Mouse (Mus musculus) inflammation-experienced regulatory T-cells, adult 16 weeks (primary cell): Measurements from ENCODE around the gene Nploc4. TPM values are rescaled to one million over a fixed set of nuclear protein-coding genes. Genes with fewer than 3 reads are reported as not detected.

Source experiments
- polyA plus RNA-seq: library from polyadenylated mRNA; unstranded; fragments of 100-300 nt; shearing (Covaris generic); gene quantifications from one replicate; pipeline ENCODE4 v1.2.1, GENCODE M21; 2017

Nploc4 gene
- polyA plus RNA-seq: 13.7 TPM

DNA sequence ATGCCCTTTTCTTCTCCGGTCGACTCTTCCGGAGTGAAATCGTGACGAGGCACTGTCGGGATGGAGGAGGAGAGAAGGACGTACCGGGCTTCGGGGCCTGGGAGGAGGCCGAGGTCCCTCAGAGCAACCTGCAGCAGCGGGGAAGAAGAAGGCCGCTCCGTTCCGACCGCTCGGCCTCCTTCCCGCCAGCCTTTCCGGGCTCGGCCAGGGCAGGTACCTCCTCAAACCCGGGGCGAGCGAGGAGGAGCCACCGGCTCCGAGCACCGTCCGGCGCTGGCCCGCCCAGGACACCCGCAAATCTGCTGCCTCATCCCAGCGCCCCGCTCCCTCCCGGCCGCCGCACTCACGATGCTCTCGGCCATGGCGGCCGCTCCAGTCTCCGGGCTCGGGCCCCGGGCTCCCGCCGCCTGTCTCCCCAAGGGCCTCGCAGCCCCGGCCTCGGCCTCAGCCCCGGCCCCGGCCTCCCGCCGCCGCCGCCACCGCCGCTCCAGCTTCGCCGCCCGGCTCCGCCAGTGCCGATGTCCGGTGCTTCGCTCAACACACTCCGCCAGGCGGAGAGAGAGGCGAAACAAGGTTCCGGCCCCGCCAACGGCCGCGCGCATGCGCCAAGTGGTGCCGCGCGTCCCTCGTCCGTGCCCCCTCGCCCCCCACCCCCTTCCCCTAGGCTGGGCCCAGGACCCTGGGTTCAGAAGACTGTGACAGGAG, at the start of gene Nploc4:
TSS of gene Nploc4 (minus strand) at position 557 of the 705 bp plus-strand sequence.

DNA sequence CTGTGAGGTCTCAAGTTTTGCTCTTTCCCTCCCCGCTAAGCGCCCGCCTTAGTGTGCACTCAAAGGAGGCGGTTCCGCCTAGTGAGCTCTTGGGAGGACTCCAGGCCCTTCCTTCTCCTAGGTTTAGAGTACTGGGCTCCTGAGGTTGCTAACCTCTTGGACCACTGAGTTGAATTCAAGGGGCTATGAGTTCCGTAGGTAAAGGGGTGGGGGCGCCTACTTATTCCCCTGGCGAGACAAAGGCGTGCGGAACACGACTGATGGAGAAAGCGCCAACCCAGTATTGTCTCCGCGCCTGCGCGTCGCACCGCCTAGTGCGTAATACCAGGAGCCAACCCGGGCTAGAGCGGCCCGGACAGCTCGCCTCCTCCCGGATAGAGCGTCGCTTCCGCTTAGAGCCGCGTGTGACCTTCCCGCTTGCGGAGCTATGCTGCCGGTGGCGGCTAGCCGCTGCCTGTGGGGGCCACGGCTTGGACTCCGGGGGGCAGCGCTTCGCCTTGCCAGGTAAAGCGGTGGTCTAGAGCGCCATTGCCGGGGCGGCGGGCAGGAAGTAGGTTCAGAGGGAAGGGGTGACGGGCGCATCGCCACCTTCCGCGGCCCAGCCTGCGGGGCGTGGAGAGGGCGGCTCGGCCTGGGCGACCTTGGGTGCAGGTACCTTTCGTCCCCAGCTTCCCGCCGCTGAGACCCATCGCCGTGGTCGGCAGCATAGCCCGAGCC, 46.9 kb upstream of the Nploc4 start, which contains the start of gene Mrpl12:
TSS of gene Mrpl12 (plus strand) at position 349 of the 717 bp plus-strand sequence.

DNA sequence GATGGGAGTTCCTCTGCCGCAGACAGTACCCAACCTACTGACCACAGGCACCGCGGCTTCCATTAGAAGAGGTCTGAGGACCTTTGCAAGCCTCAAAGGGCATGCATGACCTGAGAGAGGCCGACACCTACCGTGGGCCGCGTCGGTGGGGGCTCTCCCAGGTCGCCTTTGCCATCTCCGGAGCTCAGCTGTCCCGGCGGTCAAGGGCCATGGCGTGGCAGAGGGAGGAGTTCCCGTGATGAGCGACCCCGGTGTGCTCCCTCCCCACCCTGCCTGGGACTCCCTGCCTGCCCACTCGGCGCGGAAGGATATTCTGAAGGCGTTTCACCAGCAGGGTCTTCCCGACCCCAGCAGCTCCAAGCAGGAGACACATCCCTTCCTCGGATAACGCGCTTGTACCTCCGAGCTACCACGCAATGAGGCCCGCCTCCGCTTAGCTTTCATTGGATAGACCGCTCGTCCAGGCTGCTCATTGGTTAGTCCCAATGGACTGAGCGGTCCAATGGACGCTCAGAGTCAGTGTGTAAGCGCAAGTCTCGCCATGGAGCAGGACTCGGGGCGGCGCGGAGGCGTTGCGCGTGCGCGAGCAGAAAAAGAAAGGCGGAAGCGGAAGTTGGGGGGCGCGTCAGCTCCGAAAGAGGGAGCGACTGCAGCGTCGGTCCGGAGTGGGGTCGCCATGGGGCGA, 29.7 kb upstream of the Nploc4 start, which contains the start of gene Arl16:
TSS of gene Arl16 (minus strand) at position 557 of the 685 bp plus-strand sequence.

DNA sequence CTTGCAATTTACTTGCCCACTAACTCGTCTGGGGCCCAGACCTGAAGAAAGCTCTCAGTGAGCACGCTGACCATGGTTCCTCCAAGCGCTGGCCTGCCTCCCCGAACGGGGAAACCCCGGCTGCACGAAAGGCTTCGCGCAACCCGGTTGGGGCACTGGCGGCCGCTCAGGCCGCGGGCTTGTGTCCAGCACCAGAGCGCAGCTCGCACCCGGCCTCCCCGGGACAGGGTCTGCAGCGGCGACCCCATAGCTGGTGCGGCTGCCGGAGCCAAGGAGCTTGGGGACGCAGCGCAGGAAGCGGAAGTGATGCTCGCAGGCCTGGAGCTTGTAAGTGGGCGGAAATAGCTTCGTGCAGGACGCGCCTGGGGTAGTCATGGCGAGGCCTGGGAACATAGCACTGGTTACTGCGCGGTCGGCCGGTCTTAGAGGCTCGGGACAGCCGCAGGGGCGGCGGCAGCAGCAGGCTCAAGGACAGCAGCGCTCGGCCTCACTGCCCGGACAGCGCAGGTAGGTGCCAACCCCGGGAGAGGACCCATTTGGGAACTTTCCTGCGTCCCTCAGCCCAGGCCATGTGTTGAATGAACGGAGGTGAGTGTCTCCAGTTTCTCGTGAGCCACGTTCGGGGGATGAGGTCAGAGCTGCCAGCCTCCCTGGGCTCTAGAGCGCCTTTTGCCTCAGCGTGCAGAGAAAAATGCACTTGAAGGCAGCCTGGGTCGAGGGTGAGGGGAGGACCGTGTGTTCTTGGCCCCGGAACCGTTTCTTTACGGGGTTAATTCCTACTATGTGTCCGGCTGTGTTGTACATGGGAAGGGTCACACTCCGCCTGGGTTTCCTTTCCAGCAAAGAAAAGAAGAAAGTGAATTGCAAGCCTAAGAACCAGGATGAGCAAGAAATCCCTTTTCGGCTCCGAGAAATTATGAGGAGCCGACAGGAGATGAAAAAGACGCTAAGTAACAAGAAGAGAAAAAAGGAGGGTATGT, 20.6 kb upstream of the Nploc4 start, which contains the start of the genes Oxld1 and Ccdc137:
TSS of gene Oxld1 (minus strand) at position 297 of the 980 bp plus-strand sequence.
TSS of gene Ccdc137 (plus strand) at position 344 of the 980 bp plus-strand sequence.

DNA sequence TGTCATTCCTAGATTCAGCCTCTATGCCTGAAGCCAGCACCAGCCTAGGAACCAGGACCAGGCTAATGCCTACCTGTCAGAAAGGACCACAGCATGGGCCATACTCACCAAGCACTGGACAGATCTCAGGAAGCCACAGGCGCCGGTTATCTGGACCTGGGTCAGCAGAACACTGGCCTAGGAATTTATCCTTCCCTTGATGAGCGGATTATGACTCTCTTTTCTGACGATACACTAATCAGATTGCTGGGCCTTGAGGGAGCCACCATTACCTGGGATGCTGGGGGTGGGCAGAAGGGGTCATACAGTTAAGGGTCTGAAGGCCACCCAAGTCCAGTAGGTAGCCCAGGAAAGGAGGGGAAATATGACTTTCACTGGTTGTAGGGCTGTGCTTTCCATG, 15.8 kb upstream of the Nploc4 start, which contains the start of gene Pde6g:
TSS of gene Pde6g (minus strand) at position 195 of the 400 bp plus-strand sequence.

DNA sequence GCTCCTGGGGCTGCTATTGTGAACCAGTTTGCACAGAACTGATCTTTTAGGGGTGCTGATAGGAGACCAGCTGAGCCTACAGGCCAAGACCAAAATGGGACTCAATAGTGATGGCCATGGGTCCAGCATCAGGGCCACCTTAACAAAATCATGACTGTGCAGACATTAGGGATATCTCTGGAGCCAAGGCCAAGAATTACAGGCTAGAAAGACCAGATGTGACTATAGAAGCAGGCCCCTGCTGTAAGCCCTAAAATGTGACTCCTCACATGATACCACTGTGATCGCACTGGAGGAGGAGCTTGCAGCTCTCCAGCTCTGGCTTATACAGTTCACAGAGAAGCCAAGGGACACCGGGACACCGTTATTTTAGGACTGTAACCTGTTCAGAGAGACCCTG, 4.8 kb upstream of the Nploc4 start, which contains the start of gene Tspan10:
TSS of gene Tspan10 (plus strand) at position 301 of the 400 bp plus-strand sequence.

DNA sequence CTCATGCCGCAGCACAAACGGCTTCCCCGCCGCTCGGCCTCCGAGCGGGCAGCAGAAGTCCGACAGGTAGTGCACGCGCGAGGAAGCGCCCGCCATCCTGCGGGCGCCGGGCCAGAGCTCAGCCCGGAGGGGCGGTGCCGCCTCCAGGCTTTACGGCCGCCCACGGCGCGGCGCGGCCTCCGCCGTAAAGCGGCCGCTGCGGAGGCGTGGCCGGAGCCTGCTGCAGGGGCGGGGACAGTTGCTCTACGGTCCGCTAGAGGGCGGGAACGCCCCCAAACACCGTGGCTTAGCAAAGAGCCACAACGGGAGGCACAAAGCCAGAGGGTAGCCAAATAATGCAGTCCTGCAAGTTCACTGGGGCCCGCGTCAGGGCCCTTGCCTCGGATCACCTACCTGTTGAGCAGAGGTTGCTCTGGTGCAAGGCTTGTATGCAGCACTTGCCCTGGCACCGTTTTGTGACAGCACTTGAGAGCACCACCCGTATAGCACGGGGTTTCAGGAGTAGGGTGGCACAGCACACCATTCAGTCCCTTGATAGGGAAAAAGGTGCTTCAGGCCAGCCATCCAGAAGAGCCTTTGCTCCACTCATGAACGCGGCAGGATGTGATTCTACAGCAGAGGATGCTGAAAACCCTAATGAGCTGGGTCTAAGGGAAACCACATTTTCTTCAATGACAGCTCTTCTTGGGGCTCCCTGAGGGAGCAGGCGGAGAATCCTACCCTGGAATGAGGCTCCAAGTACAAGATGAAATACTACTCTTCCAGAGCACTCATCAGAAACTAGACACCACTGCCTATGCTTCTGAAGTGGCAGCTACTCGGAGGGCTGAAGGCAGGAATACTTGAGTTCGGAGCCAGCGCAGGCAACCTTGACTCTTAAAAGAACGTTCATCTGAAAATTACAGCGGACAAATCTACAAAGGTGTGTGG, 58.6 kb downstream of the Nploc4 start, which contains the start of gene Faap100:
TSS of gene Faap100 (minus strand) at position 154 of the 930 bp plus-strand sequence.

DNA sequence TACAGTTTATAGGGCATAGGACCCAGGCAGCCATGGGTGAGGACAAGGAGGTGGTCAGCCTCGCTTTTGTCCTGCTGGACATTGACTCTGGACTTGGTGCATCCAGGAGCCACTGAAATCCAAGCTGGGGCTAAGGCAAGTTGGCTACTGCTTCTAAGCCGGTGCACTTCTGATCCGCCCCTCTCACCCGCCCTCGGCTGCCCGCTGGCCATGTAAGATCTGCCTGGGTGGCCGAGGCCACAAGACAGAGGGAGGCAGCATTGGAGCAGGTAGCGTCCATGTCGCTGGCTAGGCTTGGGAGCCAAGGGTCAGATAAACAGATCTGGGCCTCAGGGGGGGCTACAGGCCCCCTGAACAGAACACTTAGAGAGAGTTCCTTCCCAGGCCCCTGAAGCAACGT, 76.2 kb downstream of the Nploc4 start, which contains the start of gene Fscn2:
TSS of gene Fscn2 (plus strand) at position 240 of the 400 bp plus-strand sequence.

DNA sequence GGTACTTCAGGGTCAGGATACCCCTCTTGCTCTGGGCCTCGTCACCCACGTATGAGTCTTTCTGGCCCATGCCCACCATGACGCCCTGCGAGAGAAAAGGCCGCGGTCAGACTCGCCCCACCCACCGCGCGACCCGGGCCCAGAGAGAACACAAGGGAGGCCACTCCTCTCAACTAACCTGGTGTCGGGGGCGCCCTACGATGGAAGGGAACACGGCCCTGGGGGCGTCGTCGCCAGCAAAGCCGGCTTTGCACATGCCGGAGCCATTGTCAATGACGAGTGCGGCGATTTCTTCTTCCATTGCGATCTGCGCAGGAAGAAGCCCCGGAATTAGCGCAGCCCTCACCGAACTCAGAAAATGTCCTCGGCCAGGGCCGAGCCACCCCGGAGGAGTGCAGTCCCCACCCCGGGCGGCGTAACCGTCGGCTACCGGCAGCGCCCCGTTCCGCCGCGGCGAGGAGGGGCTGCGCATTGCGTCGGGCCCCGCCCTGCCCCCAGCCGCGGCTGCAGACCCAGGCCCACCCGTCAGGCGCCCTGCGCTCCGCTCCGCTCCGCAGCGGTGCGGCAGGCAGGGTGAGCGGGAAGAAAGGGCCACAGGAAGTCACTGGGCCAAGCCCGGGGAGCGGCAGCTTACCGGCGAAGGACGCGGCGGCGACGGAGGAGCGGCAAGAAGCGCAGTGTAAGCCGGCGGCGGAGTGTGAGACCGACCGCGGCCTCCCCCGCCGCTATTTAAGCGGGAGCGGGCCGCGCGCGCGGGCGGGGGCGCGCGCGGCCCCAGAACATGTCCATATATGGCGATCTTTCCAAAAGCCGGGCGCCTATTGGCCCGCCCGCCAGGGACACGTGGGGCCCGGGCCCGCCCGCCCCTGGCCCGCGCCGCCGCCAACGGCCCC, 89.5 kb downstream of the Nploc4 start, which contains the start of gene Actg1:
TSS of gene Actg1 (minus strand) at position 752 of the 893 bp plus-strand sequence.

Other genes starting within 250 kb of the Nploc4 start
- not detected for gene Bahcc1, start 204.8 kb downstream of the Nploc4 start, polyA plus RNA-seq
- gene Actg1, start 89.2 kb downstream of the Nploc4 start, polyA plus RNA-seq: 2,711 TPM
- gene Fscn2, start 76.2 kb downstream of the Nploc4 start, polyA plus RNA-seq: not detected
- 32.1 TPM for gene Faap100, start 58.9 kb downstream of the Nploc4 start, polyA plus RNA-seq
- gene Tspan10, start 4.9 kb upstream of the Nploc4 start, polyA plus RNA-seq: not detected
- gene Pde6g, start 15.8 kb upstream of the Nploc4 start, polyA plus RNA-seq: 0.68 TPM
- 11.5 TPM for gene Oxld1, start 20.4 kb upstream of the Nploc4 start, polyA plus RNA-seq
- 55.1 TPM for gene Ccdc137, start 20.4 kb upstream of the Nploc4 start, polyA plus RNA-seq
- 47.8 TPM for gene Arl16, start 29.9 kb upstream of the Nploc4 start, polyA plus RNA-seq
- 76.5 TPM for gene Mrpl12, start 46.9 kb upstream of the Nploc4 start, polyA plus RNA-seq
- gene Slc25a10, start 54.1 kb upstream of the Nploc4 start, polyA plus RNA-seq: 15.4 TPM
- gene Gcgr, start 93.0 kb upstream of the Nploc4 start, polyA plus RNA-seq: not detected
- 124 TPM for gene Mcrip1, start 112.0 kb upstream of the Nploc4 start, polyA plus RNA-seq
- gene Ppp1r27, start 113.4 kb upstream of the Nploc4 start, polyA plus RNA-seq: not detected
- gene P4hb, start 135.5 kb upstream of the Nploc4 start, polyA plus RNA-seq: 279 TPM
- gene Arhgdia, start 143.9 kb upstream of the Nploc4 start, polyA plus RNA-seq: 896 TPM
- gene Alyref, start 160.7 kb upstream of the Nploc4 start, polyA plus RNA-seq: 6.6 TPM
- 129 TPM for gene Anapc11, start 160.7 kb upstream of the Nploc4 start, polyA plus RNA-seq
- gene Npb, start 170.8 kb upstream of the Nploc4 start, polyA plus RNA-seq: 1.3 TPM
- 170 TPM for gene Pcyt2, start 180.2 kb upstream of the Nploc4 start, polyA plus RNA-seq
- gene Sirt7, start 187.5 kb upstream of the Nploc4 start, polyA plus RNA-seq: 233 TPM
- 12.0 TPM for gene Mafg, start 195.9 kb upstream of the Nploc4 start, polyA plus RNA-seq
- 1.00 TPM for gene Pycr1, start 206.1 kb upstream of the Nploc4 start, polyA plus RNA-seq
- gene Myadml2, start 210.4 kb upstream of the Nploc4 start, polyA plus RNA-seq: not detected
- not detected for gene Notum, start 223.5 kb upstream of the Nploc4 start, polyA plus RNA-seq
- gene Aspscr1, start 235.3 kb upstream of the Nploc4 start, polyA plus RNA-seq: 141 TPM